Mouse (Mus musculus): Measurements from ENCODE around the gene Tmc2.

The Tmc2 gene

DNA sequence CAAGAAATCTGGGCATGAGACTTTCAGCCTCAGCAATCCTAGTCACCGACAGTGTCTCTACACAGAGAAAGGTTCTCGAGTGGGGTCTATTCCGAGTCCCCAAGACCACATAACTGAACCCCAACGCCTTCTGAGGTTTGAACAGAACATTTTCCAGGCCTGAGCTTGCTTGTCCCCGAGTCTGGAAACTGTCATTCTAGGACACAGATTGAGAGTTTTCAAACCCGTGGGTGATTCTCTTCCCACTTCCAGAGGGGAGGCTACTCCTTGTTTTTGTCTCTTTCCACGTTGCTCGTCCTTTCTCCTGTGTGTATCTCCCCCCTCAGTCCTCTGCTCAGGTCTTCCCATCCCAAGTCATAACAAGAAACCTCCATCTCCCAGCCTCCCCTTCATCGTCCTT, 102.6 kb downstream of the Tmc2 start:
- DNase-seq = no peak

DNA sequence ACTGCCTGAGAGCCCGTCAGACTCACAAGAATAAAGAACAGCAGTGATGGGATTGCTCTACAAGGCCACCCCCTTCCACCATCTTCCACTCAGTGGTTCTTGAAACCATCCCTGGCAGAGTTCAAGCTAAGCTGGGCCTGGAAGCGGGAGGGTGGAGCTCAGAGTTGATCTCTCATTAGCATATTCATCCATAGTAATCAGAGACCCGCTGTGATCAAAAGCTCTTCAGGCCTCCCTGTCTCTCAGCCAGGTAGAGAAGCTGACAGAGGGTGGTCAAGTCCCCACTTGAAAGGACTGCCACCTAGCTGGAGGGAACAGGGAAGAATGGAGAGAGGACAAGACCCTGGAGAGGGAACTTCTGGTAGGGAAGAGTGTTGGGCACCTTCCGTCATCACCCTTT, 108.0 kb downstream of the Tmc2 start:
- DNase-seq = no peak
